Mouse (Mus musculus): ENCODE data around the gene Gm3002. TPM values are rescaled to one million over a fixed set of nuclear protein-coding genes. Genes with fewer than 3 reads are reported as not detected.

Gm3002 gene
- polyA plus RNA-seq (2014; fragmentation: Illumina TruSeq; extraction: RNeasy Lipid Tissue Mini Kit (QIAGEN cat#74804); ENCODE audit: insufficient read depth, low read depth, low replicate concordance), result not detected

DNA sequence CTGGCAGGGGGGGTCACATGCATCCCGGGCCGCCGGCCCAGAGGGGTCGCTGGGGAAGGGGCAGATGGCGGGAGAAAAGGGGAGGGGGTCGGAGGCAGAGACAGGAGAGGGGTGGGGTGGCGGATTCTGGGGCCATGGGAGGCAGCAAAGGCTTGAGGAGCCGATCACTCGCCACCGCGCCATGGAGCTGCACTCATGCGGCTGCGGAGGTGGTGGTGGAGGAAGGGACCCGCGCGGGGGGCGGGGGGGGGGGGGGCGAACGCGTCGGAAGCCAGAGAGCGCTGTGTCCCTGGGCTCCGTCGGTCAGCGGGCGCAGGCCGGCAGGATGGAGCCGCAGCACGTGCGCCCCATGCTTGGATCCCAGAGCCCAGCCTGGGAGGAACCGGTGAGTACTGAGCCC is at the start of gene Gm3002:
Gene Gm3002, plus strand, starts transcription at position 301 of the 400 bp plus-strand sequence.

DNA sequence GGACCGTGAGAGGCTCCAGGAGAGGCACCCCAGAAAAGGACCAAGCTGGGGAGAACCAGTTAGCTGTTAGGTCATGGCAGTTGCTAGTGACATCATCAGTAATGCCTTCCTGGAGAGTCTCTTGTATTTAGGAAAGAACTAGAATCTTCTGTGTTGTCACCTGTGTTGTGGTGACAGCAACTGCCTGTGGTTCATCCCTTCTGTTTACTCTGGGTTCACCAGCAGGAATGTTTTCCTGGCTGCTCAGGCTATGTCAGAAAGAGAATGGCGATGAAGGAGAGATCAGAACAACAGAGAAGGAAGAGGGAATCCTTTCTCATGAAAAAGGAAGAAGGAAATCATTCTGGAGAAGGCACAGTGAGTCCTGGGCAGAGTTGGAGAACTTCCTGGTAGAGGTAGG is 36.1 kb downstream of the Gm3002 start, which contains the start of gene Gm3033:
Gene Gm3033, plus strand, starts transcription at position 301 of the 400 bp plus-strand sequence.

DNA sequence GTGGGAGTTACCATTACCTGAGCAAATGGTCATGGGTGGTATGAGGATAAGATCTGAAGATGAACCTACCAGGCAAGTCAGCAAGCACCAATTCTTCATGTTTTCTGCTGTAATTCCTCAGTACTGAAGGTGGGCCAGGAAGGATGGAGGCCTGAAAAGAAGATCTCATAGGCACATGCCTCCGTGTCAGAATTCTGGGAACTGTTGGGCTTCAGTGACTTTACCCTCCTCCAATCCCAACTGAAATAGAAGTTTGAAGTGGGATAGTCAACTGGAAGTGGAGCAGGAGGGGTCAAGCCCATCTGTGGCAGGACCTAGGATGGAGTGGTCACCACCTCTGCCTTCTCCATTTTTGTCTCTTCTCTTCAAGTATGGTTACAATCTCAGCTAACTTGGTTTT is 74.0 kb downstream of the Gm3002 start, which contains the start of gene Gm2916:
Gene Gm2916, plus strand, starts transcription at position 301 of the 400 bp plus-strand sequence.

DNA sequence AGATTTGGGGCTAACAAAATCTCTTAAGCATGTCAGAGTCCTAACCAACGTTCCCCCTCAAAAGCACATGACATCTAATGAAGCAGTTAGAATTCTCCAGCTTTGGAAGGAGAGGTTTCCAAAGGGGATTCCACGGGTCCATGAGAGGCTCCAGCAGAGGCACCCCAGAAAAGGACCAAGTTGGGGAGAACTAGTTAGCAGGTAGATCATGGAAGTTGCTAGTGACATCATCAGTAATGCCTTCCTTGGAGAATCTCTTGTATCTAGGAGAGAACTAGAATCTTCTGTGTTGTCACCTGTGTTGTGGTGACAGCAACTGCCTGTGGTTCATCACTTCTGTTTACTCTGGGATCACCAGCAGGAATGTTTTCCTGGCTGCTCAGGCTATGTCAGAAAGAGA is 121.6 kb downstream of the Gm3002 start, which contains the start of gene Gm3029:
Gene Gm3029, plus strand, starts transcription at position 301 of the 400 bp plus-strand sequence.

DNA sequence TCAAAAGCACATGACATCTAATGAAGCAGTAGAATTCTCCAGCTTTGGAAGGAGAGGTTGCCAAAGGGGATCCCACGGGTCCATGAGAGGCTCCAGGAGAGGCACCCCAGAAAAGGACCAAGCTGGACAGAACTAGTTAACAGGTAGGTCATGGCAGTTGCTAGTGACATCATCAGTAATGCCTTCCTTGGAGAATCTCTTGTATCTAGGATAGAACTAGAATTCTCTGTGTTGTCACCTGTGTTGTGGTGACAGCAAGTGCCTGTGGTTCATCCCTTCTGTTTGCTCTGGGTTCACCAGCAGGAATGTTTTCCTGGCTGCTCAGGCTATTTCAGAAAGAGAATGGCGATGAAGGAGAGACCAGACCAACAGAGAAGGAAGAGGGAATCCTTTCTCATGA is 153.4 kb downstream of the Gm3002 start, which contains the start of gene Gm3095:
Gene Gm3095, plus strand, starts transcription at position 301 of the 400 bp plus-strand sequence.

DNA sequence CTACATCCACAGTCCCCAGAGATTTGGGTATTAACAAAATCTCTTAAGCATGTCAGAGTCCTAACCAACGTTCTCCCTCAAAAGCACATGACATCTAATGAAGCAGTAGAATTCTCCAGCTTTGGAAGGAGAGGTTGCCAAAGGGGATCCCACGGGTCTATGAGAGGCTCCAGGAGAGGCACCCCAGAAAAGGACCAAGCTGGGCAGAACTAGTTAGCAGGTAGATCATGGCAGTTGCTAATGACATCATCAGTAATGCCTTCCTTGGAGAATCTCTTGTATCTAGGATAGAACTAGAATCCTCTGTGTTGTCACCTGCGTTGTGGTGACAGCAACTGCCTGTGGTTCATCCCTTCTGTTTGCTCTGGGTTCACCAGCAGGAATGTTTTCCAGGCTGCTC is 188.2 kb downstream of the Gm3002 start, which contains the start of gene Gm3099:
Gene Gm3099, plus strand, starts transcription at position 301 of the 400 bp plus-strand sequence.

Other genes starting within 250 kb of the Gm3002 start
- gene Gm3012, start 175.6 kb upstream of the Gm3002 start, polyA plus RNA-seq (2014; fragmentation: Illumina TruSeq; extraction: RNeasy Lipid Tissue Mini Kit (QIAGEN cat#74804); ENCODE audit: insufficient read depth, low read depth, low replicate concordance), result not detected
- gene Gm3020, start 158.0 kb upstream of the Gm3002 start, polyA plus RNA-seq (2014; fragmentation: Illumina TruSeq; extraction: RNeasy Lipid Tissue Mini Kit (QIAGEN cat#74804); ENCODE audit: insufficient read depth, low read depth, low replicate concordance), result not detected
- not detected for gene Gm3043, start 121.3 kb upstream of the Gm3002 start, polyA plus RNA-seq (2014; fragmentation: Illumina TruSeq; extraction: RNeasy Lipid Tissue Mini Kit (QIAGEN cat#74804); ENCODE audit: insufficient read depth, low read depth, low replicate concordance)
- gene Gm3033, start 36.2 kb downstream of the Gm3002 start, polyA plus RNA-seq (2014; fragmentation: Illumina TruSeq; extraction: RNeasy Lipid Tissue Mini Kit (QIAGEN cat#74804); ENCODE audit: insufficient read depth, low read depth, low replicate concordance), result not detected
- not detected for gene Gm2916, start 74.1 kb downstream of the Gm3002 start, polyA plus RNA-seq (2014; fragmentation: Illumina TruSeq; extraction: RNeasy Lipid Tissue Mini Kit (QIAGEN cat#74804); ENCODE audit: insufficient read depth, low read depth, low replicate concordance)
- gene Gm3029, start 121.7 kb downstream of the Gm3002 start, polyA plus RNA-seq (2014; fragmentation: Illumina TruSeq; extraction: RNeasy Lipid Tissue Mini Kit (QIAGEN cat#74804); ENCODE audit: insufficient read depth, low read depth, low replicate concordance), result not detected
- not detected for gene Gm3095, start 153.5 kb downstream of the Gm3002 start, polyA plus RNA-seq (2014; fragmentation: Illumina TruSeq; extraction: RNeasy Lipid Tissue Mini Kit (QIAGEN cat#74804); ENCODE audit: insufficient read depth, low read depth, low replicate concordance)
- not detected for gene Gm3099, start 188.3 kb downstream of the Gm3002 start, polyA plus RNA-seq (2014; fragmentation: Illumina TruSeq; extraction: RNeasy Lipid Tissue Mini Kit (QIAGEN cat#74804); ENCODE audit: insufficient read depth, low read depth, low replicate concordance)
- gene Gm5796, start 213.9 kb downstream of the Gm3002 start, polyA plus RNA-seq (2014; fragmentation: Illumina TruSeq; extraction: RNeasy Lipid Tissue Mini Kit (QIAGEN cat#74804); ENCODE audit: insufficient read depth, low read depth, low replicate concordance), result not detected

Data from lung, adult 10 weeks (tissue).